Comparison of ENCODE assay signal across 15 mouse cellular contexts in the genomic region with DNA sequence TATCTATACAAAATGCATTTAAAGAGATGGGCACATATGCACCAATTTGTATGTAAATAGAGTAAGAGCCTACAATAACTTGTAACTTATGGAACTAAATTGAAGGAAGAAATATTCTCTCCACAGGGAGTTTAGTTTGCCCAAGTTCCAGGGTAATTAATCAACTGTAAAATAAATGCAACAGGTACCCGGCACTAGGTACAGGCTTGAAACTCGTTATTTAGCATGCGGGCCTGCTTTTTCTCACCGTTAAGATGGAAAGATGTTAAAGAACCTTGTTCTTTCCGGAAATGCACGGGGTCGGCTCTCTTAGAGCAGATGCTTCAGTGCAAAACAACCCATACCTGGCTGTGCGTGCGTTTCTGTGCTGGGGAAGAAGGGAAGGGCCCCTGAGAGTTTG. TPM values are rescaled to one million over a fixed set of nuclear protein-coding genes. Genes with fewer than 3 reads are reported as not detected.
A peak's percentile ranks its signal among the peaks of the same experiment; 100 is the strongest.
DNase-seq lines count a peak whose midpoint lies in the region; ATAC-seq lines count a peak whose summit lies in the region.
"Had no signal": no experiment of that assay in that cellular context is flagged by ENCODE, and none has a peak within 500 bp of the region (broad histone marks: within the 10 kb centered on the region; RNA-seq: fewer than 3 reads in every experiment).

No protein-coding gene starts in this region.

- peaks cover 17% of the 10 kb centered on the region for H3K4me1 ChIP-seq in embryonic facial prominence, embryonic 12.5 days
- peaks cover 13% of the 10 kb centered on the region for H3K4me1 ChIP-seq in hindbrain, embryonic 11.5 days (replicated peaks; ENCODE audit: control insufficient read depth, insufficient read depth, low read length)
- H3K4me1 ChIP-seq in midbrain, embryonic 14.5 days (ENCODE audit: control insufficient read depth, insufficient read depth, low read length) = peaks cover 50% of the 10 kb centered on the region

- DNase-seq in embryo, embryonic 10.5 days (ENCODE audit: low spot score) = peak; percentile 40
- no peak for DNase-seq in embryo, embryonic 9.5 days (ENCODE audit: extremely low spot score)
- peak; percentile 51 for DNase-seq in hindbrain, embryonic 11.5 days (ENCODE audit: low spot score)
- DNase-seq in midbrain, embryonic 14.5 days = peak; percentile 62
- DNase-seq in adrenal gland, adult 18-20 months (ENCODE audit: low spot score in 2 of 2) = no peak
- no peak for DNase-seq in spleen, adult 12 weeks (ENCODE audit: low spot score)
- DNase-seq in cerebellum, adult 9-10 months = no peak
- DNase-seq: cerebellum, postnatal 25 days; heart, adult 18-20 months; layer of hippocampus, postnatal 36 days; lung, postnatal 36 days; right cerebral cortex, postnatal 25 days had no signal

- peak overlapping the region; percentile 27 for H3K4me3 ChIP-seq in embryonic facial prominence, embryonic 12.5 days
- peak overlapping the region; percentile 33 for H3K4me3 ChIP-seq in hindbrain, embryonic 11.5 days (ENCODE audit: low read depth, low read length)
- peak overlapping the region; percentile 34 for H3K4me3 ChIP-seq in midbrain, embryonic 14.5 days (replicated peaks; ENCODE audit: low read depth, low read length)

- H3K36me3 ChIP-seq in embryonic facial prominence, embryonic 12.5 days = no peaks in the 10 kb centered on the region
- H3K36me3 ChIP-seq in hindbrain, embryonic 11.5 days (ENCODE audit: control insufficient read depth, insufficient read depth, low read length) = peaks cover 6% of the 10 kb centered on the region
- H3K36me3 ChIP-seq in midbrain, embryonic 14.5 days (ENCODE audit: control insufficient read depth, insufficient read depth, low read length) = peaks cover 22% of the 10 kb centered on the region

- H3K27me3 ChIP-seq in embryonic facial prominence, embryonic 12.5 days = peaks cover 70% of the 10 kb centered on the region
- no peaks in the 10 kb centered on the region; the same call in 1 of the 2 replicates for H3K27me3 ChIP-seq in hindbrain, embryonic 11.5 days (ENCODE audit: control insufficient read depth, insufficient read depth, low read length)
- H3K27me3 ChIP-seq in midbrain, embryonic 14.5 days (ENCODE audit: control insufficient read depth, insufficient read depth, low read length) = no peaks in the 10 kb centered on the region

- H3K27ac ChIP-seq in embryonic facial prominence, embryonic 12.5 days = no peak overlapping the region
- peak overlapping the region; percentile 62 for H3K27ac ChIP-seq in hindbrain, embryonic 11.5 days (ENCODE audit: low read depth, low read length)
- peak overlapping the region; percentile 82 for H3K27ac ChIP-seq in midbrain, embryonic 14.5 days (replicated peaks; ENCODE audit: low read depth, low read length)
- H3K27ac ChIP-seq: liver, embryonic 14.5 days had no signal

- no peak for ATAC-seq in embryonic facial prominence, embryonic 12.5 days (ENCODE audit: insufficient number of reproducible peaks, insufficient read depth, low FRiP score, low TSS enrichment)
- no peak for ATAC-seq in hindbrain, embryonic 11.5 days (ENCODE audit: low FRiP score)
- no peak for ATAC-seq in midbrain, embryonic 14.5 days (ENCODE audit: low FRiP score, low TSS enrichment)

- H3K4me2 ChIP-seq in embryonic facial prominence, embryonic 12.5 days (replicated peaks) = peak overlapping the region; percentile 48
- H3K4me2 ChIP-seq in hindbrain, embryonic 11.5 days (replicated peaks; ENCODE audit: low read depth, low read length) = peak overlapping the region; percentile 66
- peak overlapping the region; percentile 72 for H3K4me2 ChIP-seq in midbrain, embryonic 14.5 days (ENCODE audit: low read length)

- H3K9ac ChIP-seq in embryonic facial prominence, embryonic 12.5 days = peak overlapping the region; percentile 36; the same call in 1 of the 2 replicates
- H3K9ac ChIP-seq in hindbrain, embryonic 11.5 days (ENCODE audit: low read depth, low read length) = peak overlapping the region; percentile 40; the same call in 1 of the 2 replicates
- H3K9ac ChIP-seq in midbrain, embryonic 14.5 days (replicated peaks; ENCODE audit: low read length) = peak overlapping the region; percentile 56
- H3K9ac ChIP-seq: liver, embryonic 14.5 days had no signal

- H3K9me3 ChIP-seq in embryonic facial prominence, embryonic 12.5 days = no peaks in the 10 kb centered on the region
- H3K9me3 ChIP-seq in hindbrain, embryonic 11.5 days (ENCODE audit: control insufficient read depth, low read length) = no peaks in the 10 kb centered on the region
- H3K9me3 ChIP-seq in midbrain, embryonic 14.5 days (ENCODE audit: control insufficient read depth, low read length) = no peaks in the 10 kb centered on the region

- WGBS in embryonic facial prominence, embryonic 12.5 days = 5% methylated on average over 9 of the region's 9 CpGs
- WGBS in hindbrain, embryonic 11.5 days = 2% methylated on average over 9 of the region's 9 CpGs
- 2% methylated on average over 9 of the region's 9 CpGs for WGBS in midbrain, embryonic 14.5 days

RNA-seq across cellular contexts. Expression of gene Pou3f3, which starts 7.4 kb away (rescaled TPM):
- 10.3 and 12.1 TPM in 2 replicates for polyA plus RNA-seq in embryonic facial prominence, embryonic 12.5 days (2016; fragmentation: Nextera tagmentation; extraction: Ambion mirVana)
- polyA plus RNA-seq in hindbrain, embryonic 11.5 days (2014; fragmentation: Nextera tagmentation; extraction: Ambion mirVana) = 20.7 and 22.3 TPM in 2 replicates
- 20.0 and 24.5 TPM in 2 replicates for polyA plus RNA-seq in midbrain, embryonic 14.5 days (2014; fragmentation: Nextera tagmentation; extraction: Ambion mirVana)
- not detected for total RNA-seq in adrenal gland, adult 18-20 months (2021)
- polyA plus RNA-seq: stomach, embryonic 16.5 days had no signal

Comparison
In these comparisons a context has a peak if more than half of its experiments do, and no peak if none do; other contexts are left out.
1. DNase-seq: peak in embryo, embryonic 10.5 days (single experiment), hindbrain, embryonic 11.5 days (single experiment) and midbrain, embryonic 14.5 days (single experiment); none in embryo, embryonic 9.5 days (single experiment), adrenal gland, adult 18-20 months (0 of 2), spleen, adult 12 weeks (single experiment) and cerebellum, adult 9-10 months (single experiment).
2. Peak in every context shown above with its lines, with median percentiles within 50 percentile points of each other: H3K4me2 ChIP-seq, H3K4me3 ChIP-seq and H3K9ac ChIP-seq.